Mouse (Mus musculus) right cerebral cortex, postnatal 14 days (tissue): Measurements from ENCODE around the gene Pagr1b.

Source experiments
- DNase-seq: peaks from one replicate; pipeline ENCODE4 v3.0.0; 2022

Pagr1b gene

GRCm38 (mm10) chr7:127016481-127016485 lies at the start of gene Pagr1b:
TSS of gene Pagr1b (minus strand) at chr7:127016484.
- no peak for DNase-seq

- DNase-seq = no peak
These were observed 49.3 kb upstream of the Pagr1b start for GRCm38 (mm10) chr7:127065538-127065937.

DNA sequence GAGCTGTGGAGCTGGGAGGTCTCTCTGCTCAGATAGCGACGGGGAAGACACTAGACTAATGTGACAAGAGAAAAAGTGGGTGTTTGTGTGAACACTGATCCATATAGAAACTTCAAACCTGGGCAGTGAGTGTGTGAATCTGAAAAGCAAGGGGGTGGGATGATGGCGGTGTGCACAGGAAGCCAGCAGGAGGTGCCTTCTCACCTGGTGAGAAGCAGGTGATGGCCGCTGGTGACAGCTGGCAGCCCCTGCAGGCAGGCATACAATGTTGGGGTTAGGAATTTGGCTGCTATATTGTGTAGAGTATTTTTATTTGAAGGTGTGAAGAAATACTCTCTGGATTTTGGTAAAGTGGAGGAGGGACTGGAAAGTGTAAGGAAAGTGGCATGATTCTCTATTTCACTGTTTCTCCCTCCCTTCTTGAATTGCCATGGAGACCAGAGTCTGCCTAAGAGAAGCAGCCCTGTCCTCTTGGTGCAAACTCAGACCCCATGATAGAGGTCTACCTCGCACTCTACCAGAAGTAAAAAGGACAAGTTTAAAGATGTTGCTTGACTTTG lies 38.8 kb upstream of the Pagr1b start:
- DNase-seq = no peak

GRCm38 (mm10) chr7:127041851-127042672 lies 25.8 kb upstream of the Pagr1b start, which contains the start of gene Kif22:
TSS of gene Kif22 (minus strand) at chr7:127042471.
- DNase-seq = peak; percentile 87

- no peak for DNase-seq
These were observed 15.0 kb upstream of the Pagr1b start for GRCm38 (mm10) chr7:127031244-127031643.

GRCm38 (mm10) chr7:127030172-127030571 lies 13.9 kb upstream of the Pagr1b start:
- no peak for DNase-seq

- DNase-seq = no peak
These were observed 11.6 kb upstream of the Pagr1b start for GRCm38 (mm10) chr7:127027885-127028284.

GRCm38 (mm10) chr7:127026984-127027726 lies 10.9 kb upstream of the Pagr1b start, which contains the start of gene Maz:
TSS of gene Maz (minus strand) at chr7:127027037.
- peak; percentile 99 for DNase-seq

- DNase-seq = no peak
These were observed 10.3 kb upstream of the Pagr1b start for GRCm38 (mm10) chr7:127026616-127026983.

DNA sequence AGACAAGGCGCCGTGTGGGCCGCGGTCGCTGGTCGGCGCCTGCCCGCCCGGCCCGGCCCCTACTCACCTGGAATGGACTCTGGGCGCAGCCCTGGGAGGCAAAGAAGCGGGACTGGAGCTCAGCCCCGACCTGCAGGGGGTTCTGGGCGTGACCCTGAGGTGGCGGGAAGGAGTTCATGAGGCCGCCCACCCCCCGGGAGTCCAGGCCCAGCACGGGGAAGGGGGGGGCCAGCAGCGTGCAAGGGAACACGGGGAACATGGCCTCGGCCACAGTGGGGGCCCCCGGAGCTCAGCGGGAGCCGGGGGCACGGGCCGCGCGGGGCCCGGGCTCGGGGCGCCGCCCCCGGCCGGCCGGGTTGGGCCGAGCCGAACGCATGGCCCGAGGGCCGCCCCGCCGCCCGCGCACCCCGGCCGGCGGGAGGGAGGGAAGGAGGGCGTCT lies 9.9 kb upstream of the Pagr1b start:
- DNase-seq = peak; percentile 54

DNA sequence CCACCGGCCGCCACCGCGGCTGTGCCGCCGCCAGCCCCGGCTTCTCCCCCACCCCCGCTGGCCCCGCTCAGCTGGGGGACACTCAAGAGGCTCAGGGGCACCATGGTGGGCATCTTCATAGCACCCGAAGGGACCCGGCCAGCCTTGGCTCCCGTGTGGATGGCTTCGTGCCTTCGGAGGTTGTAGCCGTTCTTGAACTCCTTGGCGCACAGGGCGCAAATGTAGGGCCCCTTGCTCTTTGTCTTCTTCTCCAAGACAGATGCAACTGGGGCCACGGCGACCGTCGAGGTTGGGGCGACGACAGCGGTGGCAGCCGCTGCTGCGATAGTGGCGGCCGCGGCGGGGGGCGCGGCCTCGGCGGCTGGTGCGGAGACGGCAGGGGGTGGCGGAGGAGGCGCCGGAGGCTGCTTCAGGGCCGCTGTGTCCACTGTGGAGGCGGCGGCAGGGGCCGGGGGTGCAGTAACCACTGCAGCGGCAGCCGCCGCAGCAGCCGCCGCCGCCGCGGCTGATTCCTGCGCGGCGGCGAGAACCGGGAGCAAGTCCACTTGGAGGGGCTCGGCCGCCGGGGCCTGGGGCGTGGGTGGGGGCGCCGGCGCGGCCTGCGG lies 9.4 kb upstream of the Pagr1b start:
- peak; percentile 53 for DNase-seq

- DNase-seq = peak; percentile 74
These were observed 8.7 kb upstream of the Pagr1b start for GRCm38 (mm10) chr7:127024755-127025555.

DNA sequence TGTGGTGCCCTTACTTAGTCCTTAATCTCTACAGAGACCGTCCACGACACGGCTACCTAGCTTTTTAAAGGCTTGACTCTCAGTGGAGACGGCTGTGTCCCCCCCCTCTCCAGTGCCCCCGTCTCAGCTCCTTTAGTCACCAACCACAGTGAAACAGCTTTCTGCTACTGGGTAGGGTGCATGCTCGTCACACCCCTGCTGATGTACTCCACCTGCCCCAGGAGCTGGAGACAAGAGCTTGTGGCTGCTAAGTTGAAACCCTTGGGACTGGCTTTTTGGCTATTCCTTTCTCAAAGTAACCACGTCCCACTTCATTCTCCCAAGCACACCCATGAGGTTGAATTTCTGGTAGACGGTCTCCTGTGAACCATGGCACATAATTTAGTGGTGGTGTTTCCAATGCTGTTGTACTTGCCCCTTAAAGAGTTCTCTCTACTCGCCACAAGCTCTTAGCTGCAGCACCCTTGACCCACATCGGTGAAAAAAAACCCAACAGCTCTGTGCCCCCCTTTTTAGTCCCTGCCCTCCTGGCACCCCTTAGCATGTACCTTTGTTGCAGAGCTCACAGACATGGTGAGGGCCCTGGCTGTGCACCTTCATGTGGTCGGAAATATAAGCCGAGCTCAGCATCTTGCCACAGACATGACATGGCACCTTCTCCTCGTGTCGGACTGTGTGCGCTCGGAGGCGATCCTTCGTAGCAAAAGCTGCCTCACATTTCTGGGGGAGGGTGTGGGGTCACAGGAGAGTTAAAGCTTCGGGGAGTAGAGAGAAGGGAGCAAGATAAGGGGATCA lies 7.8 kb upstream of the Pagr1b start:
- no peak for DNase-seq

- DNase-seq = no peak
These were observed 7.0 kb upstream of the Pagr1b start for GRCm38 (mm10) chr7:127023272-127023691.

DNA sequence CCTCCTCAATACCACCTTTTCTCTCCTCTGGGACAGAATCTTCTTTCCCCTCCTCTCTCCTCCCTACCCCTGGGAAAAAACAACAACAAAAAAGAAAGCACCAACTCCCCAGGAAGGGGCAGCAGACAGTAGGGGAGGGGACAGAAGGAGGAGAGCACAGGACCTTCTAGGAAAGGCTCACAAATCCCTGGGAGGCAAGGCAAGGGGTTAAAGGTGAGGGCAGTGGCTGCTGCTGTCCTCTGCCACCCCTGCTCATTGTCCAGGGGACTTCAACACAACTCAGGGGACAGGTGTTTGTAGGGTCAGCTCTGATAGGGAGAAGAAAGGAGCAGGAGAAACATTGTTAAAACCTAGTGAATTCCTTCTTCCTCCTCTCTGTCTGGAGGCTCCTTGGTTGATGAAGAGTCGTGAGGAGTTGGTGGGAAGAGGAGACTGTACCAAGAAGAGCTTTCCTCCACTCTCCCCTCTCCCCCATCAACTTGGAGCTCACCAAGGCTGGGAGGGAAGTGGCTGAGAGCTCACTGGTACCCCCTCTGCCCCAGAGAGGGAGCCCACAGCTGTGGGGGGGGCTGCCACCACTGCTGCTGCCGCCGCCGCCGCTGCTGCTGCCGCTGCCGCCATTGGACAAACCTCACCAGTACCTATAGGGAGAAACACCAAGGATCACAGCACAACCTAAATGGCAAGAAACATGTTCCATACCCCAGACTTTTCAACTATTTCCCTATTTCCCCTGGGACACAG lies 6.4 kb upstream of the Pagr1b start:
- no peak for DNase-seq

DNA sequence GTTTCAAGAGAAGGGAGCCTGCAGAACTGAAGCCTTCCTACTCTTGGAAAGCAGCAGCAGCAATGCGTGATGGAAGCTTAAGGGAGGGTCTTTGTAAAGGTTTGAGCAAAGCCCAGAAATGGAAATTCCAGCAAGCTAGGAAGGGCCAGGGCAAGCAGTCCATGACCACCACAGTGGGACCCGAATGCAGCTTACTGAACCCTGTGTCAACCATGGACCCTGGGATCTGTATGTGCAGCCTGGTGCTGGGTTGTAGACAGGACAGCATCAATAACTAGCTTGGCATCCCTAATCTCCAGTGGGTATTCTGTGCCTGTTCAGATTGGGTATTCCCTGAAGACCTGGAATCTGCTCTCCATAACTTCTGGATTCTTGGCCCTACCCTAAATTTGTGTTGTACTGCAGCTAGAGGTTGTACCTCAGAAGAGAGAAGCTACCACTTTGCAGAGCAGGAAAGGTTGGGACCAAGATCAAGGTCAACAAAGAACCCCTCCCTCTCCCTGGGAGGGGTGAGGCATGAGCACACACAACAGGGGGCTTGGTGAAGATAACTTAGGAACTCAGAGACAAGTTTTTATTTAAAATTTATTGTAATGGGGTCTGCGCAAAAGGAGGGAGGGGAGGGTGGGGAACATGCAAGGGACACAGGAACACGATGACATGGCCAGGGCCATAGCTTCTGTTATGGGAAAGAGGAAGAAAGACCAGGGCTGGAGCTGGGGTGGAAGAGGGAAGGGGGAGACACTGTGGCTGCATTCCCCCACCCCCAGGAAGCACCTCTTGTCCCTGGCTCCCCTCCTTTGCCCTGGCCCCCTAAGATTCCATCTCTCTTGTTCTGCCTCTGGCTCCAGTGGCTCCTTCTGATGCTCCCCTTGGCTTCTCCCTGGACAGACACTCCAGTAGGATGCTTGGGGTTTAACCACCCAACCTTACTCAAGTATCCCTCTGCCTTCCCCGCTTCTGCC lies 5.6 kb upstream of the Pagr1b start:
- no peak for DNase-seq

- peak; percentile 75 for DNase-seq
These were observed 4.7 kb upstream of the Pagr1b start, which contains the start of the genes Gm42742 and Prrt2 for GRCm38 (mm10) chr7:127020901-127021562. TSS of gene Gm42742 (minus strand) at chr7:127021097. TSS of gene Prrt2 (minus strand) at chr7:127021211.

GRCm38 (mm10) chr7:127020491-127020890 lies 4.2 kb upstream of the Pagr1b start:
- DNase-seq = no peak

DNA sequence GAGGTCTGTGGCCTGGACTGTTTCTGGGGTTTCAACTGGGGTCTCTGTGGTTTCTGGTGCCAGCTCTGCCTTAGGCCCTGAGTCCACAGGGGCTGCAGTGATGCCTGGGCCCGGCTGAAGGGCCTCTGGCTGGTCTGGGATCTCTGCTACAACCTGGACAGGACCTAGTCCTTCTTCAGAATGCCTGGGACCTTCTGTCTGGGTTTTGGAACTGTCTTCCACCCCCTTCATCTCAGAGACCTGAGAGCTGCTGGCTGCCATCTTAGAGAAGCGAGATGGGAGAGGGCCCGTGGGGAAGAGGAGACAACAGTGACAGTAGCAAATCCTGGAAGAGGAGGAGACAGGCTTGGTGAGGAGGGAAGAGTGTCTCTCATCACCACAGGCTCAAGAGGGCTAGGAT lies 3.7 kb upstream of the Pagr1b start:
- DNase-seq = no peak
